Mouse (Mus musculus) MEL (cell line): ENCODE data around the gene Rhobtb1.

ENCODE experiments used
- CHD1 ChIP-seq: IDR thresholded peaks from 2 replicates; pipeline ENCODE4 v1.6.1; 2012; ENCODE audit warnings: low read depth, mild to moderate bottlenecking, inconsistent platforms, low read length, improper control_type of control experiment
- CTCF ChIP-seq, 3 experiments: IDR thresholded peaks in 2 of 3; conservative IDR thresholded peaks in 1 of 3; 2 replicates each; pipeline ENCODE4 v1.5.1; 2011 to 2012; ENCODE audit warnings: low read length in 3 of 3, low read depth in 2 of 3, mild to moderate bottlenecking in 2 of 3, improper control_type of control experiment in 1 of 3, inconsistent platforms in 1 of 3, mixed read lengths in 1 of 3, moderate library complexity in 1 of 3; ENCODE audit not compliant: control insufficient read depth in 1 of 3, insufficient read depth in 1 of 3, poor library complexity in 1 of 3, severe bottlenecking in 1 of 3
- MAZ ChIP-seq: IDR thresholded peaks from 2 replicates; pipeline ENCODE4 v1.6.1; 2012; ENCODE audit warnings: low read depth, mild to moderate bottlenecking, inconsistent platforms, low read length, improper control_type of control experiment
- MYB ChIP-seq: IDR thresholded peaks from 2 replicates; pipeline ENCODE4 v1.6.1; 2011; ENCODE audit warnings: mild to moderate bottlenecking, low read depth, low read length, improper control_type of control experiment
- POLR2A ChIP-seq, 2 experiments: IDR thresholded peaks; 2 replicates each; pipeline ENCODE4 v1.6.1; 2011 to 2012; ENCODE audit warnings: low read length in 2 of 2, mild to moderate bottlenecking in 2 of 2, control low read depth in 1 of 2, improper control_type of control experiment in 1 of 2, low read depth in 1 of 2, moderate library complexity in 1 of 2; ENCODE audit not compliant: control insufficient read depth in 1 of 2, insufficient read depth in 1 of 2, poor library complexity in 1 of 2
- POLR2AphosphoS2 ChIP-seq: IDR thresholded peaks from 2 replicates; pipeline ENCODE4 v1.6.1; 2011; ENCODE audit warnings: low read length, improper control_type of control experiment
- TAL1 ChIP-seq: IDR thresholded peaks from 2 replicates; pipeline ENCODE4 v1.6.1; 2012; ENCODE audit warnings: mild to moderate bottlenecking, inconsistent platforms, low read length, moderate library complexity, mixed read lengths

- TF ChIP-seq TAL1 (no peak), CHD1 (no peak), MAZ (no peak), MYB (no peak), CTCF (IDR thresholded peaks at IDR 0.05 in 2 of 3, conservative IDR thresholded peaks at IDR 0.05 in 1 of 3; ENCODE audit: control insufficient read depth in 1 of 3, insufficient read depth in 1 of 3, low read depth in 2 of 3, low read length in 3 of 3, poor library complexity in 1 of 3, severe bottlenecking in 1 of 3) (no peak), POLR2A (IDR thresholded peaks at IDR 0.05; ENCODE audit: control insufficient read depth in 1 of 2, insufficient read depth in 1 of 2, low read depth in 1 of 2, low read length in 2 of 2, poor library complexity in 1 of 2) (no peak), POLR2AphosphoS2 (no peak)
Measured at GRCm38 (mm10) chr10:69299985-69300384, 148.8 kb downstream of the Rhobtb1 start.
